Mouse (Mus musculus) hematopoietic stem cell, adult 5-6 weeks (primary cell): ENCODE measurements around the gene Myh15. TPM values are rescaled to one million over a fixed set of nuclear protein-coding genes. Genes with fewer than 3 reads are reported as not detected.
A peak's percentile ranks its signal among the peaks of the same experiment; 100 is the strongest.

Experiments
- ATAC-seq, 2 experiments: fragments of 125-278 bp in 1 of 2; replicated peaks in 1 of 2; 2 replicates each; pipeline ENCODE4 v1.8.0; 2016 to 2017; ENCODE audit warnings: inconsistent platforms in 2 of 2, mild to moderate bottlenecking in 2 of 2, moderate number of reproducible peaks in 2 of 2, low read depth in 1 of 2, moderate TSS enrichment in 1 of 2; ENCODE audit not compliant: low FRiP score in 2 of 2, poor library complexity in 2 of 2, severe bottlenecking in 2 of 2, insufficient read depth in 1 of 2, low TSS enrichment in 1 of 2
- total RNA-seq: library from RNA; stranded (forward); fragments of 172-1452, 232-1000 nt; gene quantifications from 2 replicates; pipeline ENCODE4 v1.2.3, GENCODE M21; 2017

Gene Myh15
- not detected in 2 replicates for total RNA-seq

DNA sequence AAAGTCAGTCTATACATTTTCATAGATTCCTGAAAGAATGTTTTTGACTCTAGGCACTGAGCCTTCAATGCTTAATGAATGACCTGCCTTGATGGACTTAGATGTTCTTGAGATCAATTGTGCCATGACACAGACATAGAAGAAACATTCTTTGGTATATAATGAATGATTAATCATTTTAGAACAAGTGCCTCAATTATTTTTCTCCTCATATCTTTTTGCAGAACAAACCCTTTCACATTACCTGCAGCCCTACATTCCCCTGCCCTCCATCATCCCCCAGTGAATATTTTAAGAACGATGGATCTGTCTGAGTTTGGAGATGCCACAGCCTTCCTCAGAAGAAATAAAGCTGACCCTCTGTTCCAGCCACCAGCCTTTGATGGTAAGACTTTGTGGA, at the start of gene Myh15:
Gene Myh15, plus strand, starts transcription at position 301 of the 400 bp plus-strand sequence.
- ATAC-seq = no peak

DNA sequence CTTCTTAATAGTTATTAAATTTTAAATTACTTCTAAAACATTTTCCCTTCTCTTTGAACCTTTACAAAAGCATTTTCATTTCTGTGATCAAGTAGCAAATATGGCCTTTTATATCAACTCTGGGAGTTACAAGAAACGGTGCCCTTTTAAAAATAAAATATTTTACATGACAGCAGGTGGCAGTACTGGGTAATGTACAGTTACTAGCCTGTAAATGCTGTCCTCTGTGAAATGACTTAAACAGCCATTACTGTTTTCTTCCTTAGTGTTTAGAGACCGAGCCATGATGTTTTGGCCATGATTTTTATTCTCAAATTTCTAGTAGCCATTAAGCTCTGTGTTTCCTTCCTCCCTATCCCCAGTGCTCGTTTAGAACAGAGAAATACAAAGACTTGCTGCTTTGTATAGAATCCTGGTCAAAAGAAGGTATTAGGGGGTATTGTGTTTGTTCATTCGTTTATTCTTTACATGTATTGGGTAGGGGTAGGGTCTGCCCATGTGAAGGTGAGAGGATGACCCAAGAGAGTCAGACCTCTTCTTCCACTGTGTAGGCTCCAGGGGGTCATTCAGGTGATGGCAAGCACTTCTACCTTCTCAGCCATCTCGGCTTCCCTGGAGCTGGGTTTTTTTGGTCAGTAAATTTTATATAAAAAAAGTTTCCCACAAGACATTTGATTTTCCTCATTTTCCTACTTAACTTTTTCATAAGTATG, 40.5 kb upstream of the Myh15 start:
- peak; percentile 71 to 73; a peak in 3 of 4 replicates for ATAC-seq

- no peak for ATAC-seq
These were observed 21.4 kb upstream of the Myh15 start for GRCm38 (mm10) chr16:49035852-49036251.

DNA sequence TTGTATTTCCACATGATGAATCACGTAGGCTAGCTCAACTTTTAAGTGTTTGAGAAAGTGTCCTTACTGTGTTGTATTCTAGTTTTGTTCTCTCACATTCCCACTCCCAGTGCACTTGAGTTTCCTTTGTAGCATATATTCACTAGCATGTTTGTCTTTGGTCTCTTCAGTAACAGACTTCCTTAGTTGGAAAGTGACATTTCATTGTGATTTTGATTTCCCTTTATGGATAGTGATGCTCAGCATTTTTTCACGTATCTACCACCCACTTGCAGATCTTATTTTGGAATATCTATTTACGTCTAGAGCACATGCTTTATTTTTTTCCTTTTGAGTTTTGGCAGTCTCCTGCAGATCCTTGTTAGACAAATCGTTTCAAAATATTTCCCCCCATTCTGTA, 19.5 kb upstream of the Myh15 start:
- ATAC-seq = no peak

DNA sequence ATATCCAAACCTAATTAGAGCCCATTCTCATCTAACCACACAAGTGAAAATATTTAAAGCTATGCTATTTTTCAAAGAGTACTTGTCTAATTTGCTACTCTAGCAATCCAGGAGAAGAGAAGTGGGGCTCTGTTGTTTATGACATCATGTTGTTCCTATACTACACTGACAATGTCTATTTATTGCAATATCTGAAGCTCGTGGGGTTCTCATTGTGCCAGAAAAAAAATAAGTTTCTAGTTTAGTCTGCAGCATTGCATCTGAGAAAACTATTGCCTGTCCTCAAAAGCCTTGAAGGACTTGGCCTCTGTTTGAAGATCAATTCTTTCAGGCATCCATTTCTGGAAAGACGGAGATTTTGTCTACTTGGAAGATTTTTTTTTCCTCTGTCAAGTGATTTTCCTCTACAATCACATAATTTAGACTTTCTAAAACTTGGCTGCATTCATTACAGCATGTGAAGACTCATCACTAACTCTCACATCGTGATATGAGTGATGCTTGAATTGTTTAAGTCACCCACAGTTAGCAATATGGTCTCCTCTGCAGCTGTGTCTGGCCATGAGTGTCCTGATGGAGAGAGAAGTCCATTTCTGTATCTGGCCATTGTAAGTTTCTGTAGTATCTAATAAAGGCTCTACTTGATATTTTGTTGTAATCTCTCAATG, 16.6 kb upstream of the Myh15 start:
- ATAC-seq = no peak

GRCm38 (mm10) chr16:49049214-49049613, 8.1 kb upstream of the Myh15 start:
- no peak for ATAC-seq

DNA sequence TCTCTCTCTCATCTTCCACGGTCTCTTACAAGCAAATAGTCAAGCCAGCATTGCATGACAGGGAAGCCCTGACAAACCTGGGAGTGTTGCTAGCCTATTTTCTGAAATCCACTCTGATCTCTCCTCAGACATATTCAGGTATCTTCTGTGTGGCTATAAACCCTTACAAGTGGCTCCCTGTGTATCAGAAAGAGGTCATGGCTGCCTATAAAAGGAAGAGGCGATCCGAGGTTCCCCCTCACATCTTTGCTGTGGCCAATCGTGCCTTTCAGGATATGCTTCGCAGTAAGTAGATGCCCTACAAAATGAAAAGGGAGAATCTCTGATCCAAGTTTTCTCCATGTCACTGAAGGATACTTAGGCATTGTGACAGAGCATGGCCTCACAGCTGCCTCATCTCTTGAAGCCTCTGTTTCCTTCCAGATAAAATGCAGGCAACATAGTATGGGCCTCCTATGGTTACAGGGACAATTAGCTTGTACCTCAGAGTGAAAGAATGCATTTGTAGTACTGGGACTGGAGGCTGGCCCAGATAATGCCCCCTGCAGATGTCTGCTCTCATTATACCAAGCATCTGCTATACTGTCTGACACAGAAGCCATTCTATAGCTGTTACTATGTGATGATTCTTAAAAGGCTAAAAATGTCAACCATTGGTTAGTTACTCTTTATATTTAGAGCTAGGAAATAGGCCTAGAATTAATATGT, 12.1 kb downstream of the Myh15 start:
- no peak for ATAC-seq

DNA sequence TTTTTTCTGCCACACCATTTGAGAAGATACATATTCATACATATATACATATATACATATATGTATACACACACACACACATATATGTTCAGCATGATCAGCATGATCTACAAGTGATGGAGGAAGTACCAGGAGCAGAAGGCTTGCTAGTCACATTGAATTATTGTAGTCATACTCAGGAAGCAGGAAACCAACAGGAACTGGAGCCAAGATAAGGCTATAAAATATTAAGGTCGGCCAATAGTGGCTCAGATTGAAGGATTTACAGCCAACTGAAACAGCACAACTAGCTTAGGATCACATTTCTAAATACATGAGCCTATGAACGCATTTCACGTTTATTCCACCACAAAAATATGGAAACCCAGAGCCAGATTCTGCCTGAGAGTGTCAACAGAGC, 14.0 kb downstream of the Myh15 start:
- peak; percentile 98 to 100 for ATAC-seq

DNA sequence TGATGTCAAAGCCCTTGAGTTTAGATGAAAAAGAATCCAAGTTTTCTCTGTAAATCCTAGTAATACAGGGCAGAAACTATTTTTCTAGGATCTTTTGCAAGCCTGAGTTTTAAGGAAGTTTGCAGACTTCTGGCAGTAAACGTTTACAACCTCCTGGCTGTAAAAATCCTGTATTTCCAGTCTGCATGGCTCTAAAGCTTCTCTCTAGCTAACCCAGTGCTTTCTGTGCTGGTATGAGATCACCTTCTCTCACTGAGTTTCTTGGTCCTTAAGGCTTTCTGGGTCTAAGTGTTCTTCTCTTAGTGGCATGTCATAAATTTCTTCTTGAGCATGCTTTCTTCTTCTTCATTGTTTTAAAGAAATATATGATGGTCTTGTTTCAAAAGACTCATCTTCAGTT, 70.7 kb downstream of the Myh15 start:
- no peak for ATAC-seq

GRCm38 (mm10) chr16:49156193-49156592, 98.9 kb downstream of the Myh15 start:
- ATAC-seq = no peak

GRCm38 (mm10) chr16:49164349-49165137, 107.3 kb downstream of the Myh15 start:
- peak; percentile 33 to 51; a peak in 1 of 4 replicates for ATAC-seq

GRCm38 (mm10) chr16:49165728-49166127, 108.4 kb downstream of the Myh15 start:
- peak; percentile 89 to 90 for ATAC-seq

GRCm38 (mm10) chr16:49167325-49167724, 110.0 kb downstream of the Myh15 start:
- peak; percentile 8 to 18; a peak in 2 of 4 replicates for ATAC-seq

- no peak for ATAC-seq
These were observed 117.8 kb downstream of the Myh15 start for GRCm38 (mm10) chr16:49175077-49175476.

DNA sequence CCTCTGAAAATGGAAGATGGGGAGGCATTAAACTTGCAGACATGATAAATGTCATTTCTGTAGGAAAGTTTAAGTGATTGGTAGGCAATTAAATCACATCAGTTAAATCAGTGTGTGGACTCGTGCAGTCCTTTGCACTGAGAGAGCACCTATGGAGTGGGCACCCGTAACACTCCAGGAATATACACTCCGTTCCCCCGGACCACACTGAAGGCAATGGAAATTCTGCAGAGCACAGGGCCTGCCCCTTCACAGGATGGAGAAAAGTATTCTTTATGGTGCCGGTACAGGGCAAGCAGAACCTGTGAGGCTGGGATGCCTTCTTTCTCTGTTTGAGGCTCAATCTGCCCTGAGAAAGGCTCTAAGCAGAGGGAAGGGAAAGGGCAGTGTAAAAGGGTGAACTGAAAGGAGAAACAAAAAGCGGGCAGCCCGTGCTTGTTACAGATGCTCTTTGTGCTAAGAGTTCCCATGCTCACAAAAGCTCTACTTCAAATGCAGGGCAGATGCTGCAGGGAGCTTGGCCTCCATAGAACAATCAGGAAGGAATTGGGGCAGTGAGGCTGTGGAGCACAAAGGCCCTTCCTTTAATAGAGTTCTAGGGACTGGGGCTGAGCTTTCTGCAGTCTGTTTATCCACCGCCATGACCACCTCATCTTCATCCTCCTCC, 118.6 kb downstream of the Myh15 start:
- no peak for ATAC-seq

GRCm38 (mm10) chr16:49193521-49193920, 136.2 kb downstream of the Myh15 start:
- ATAC-seq = no peak

- no peak for ATAC-seq
These were observed 136.7 kb downstream of the Myh15 start for GRCm38 (mm10) chr16:49193986-49194385.
